Mouse (Mus musculus): ENCODE data around the gene Slitrk6. TPM values are rescaled to one million over a fixed set of nuclear protein-coding genes. Genes with fewer than 3 reads are reported as not detected.

The Slitrk6 gene
- total and polyA plus RNA-seq, 3 experiments: not detected

GRCm38 (mm10) chr14:110770694-110771093, 15.7 kb upstream of the Slitrk6 start:
- no peak overlapping the region for H3K4me2 ChIP-seq (ENCODE audit: insufficient read depth, low read depth, poor library complexity, severe bottlenecking)
- no peaks in the 10 kb centered on the region for H3K36me3 ChIP-seq (replicated peaks in 1 of 2; ENCODE audit: control insufficient read depth in 1 of 2, insufficient read depth in 1 of 2, low read length in 1 of 2)
- no peak overlapping the region for H3K9ac ChIP-seq (ENCODE audit: insufficient read depth, low read depth)
- no peaks in the 10 kb centered on the region for H3K4me1 ChIP-seq (ENCODE audit: control insufficient read depth in 1 of 2, insufficient read depth in 2 of 2)
- dilution Hi-C loops (cut with MboI; ENCODE audit: extremely low pct_ligation_motif_present, extremely low pct_unique_long_range_greater_than_20kb, low sequenced_read_pairs) (no loop called here), in situ Hi-C loops (cut with MboI; ENCODE audit: low pct_ligation_motif_present, low pct_unique_long_range_greater_than_20kb, low sequenced_read_pairs) (loop anchor here (25.0 kb wide), 1 partner anchor 883 kb away; no protein-coding TSS in a partner anchor)
- no peak for TF ChIP-seq SMC3 (IDR thresholded peaks at IDR 0.05; ENCODE audit: low read depth, low read length)
- no peak for TF ChIP-seq ETS1 (conservative IDR thresholded peaks at IDR 0.05; ENCODE audit: low read depth, low read length)
- no peak for TF ChIP-seq MEF2A (IDR thresholded peaks at IDR 0.05; ENCODE audit: borderline replicate concordance, low read depth, low read length)
- no peak for TF ChIP-seq KAT2A (IDR thresholded peaks at IDR 0.05; ENCODE audit: insufficient replicate concordance, low read length)
- TF ChIP-seq BHLHE40 (IDR thresholded peaks at IDR 0.05; ENCODE audit: low read depth, low read length): no peak
- TF ChIP-seq MYC (IDR thresholded peaks at IDR 0.05; ENCODE audit: low read depth, low read length): no peak
- no peak for TF ChIP-seq TCF12 (IDR thresholded peaks at IDR 0.05; ENCODE audit: low read depth, low read length)
- TF ChIP-seq POLR2A (IDR thresholded peaks at IDR 0.05; ENCODE audit: low read depth, low read length): no peak
- TF ChIP-seq USF1 (IDR thresholded peaks at IDR 0.05; ENCODE audit: low read depth, low read length): no peak
- TF ChIP-seq PAX5 (IDR thresholded peaks at IDR 0.05; ENCODE audit: low read length): no peak
- TF ChIP-seq MXI1 (IDR thresholded peaks at IDR 0.05; ENCODE audit: low read depth, low read length): no peak
- TF ChIP-seq E2F4 (IDR thresholded peaks at IDR 0.05; ENCODE audit: insufficient replicate concordance, low read depth, low read length): no peak
- no peak for TF ChIP-seq MAFK (IDR thresholded peaks at IDR 0.05; ENCODE audit: insufficient replicate concordance, low read length)
- TF ChIP-seq TBP (conservative IDR thresholded peaks at IDR 0.05; ENCODE audit: low read depth, low read length): no peak
- TF ChIP-seq GABPA (IDR thresholded peaks at IDR 0.05; ENCODE audit: insufficient replicate concordance, low read depth, low read length): no peak
- H3K9me3 ChIP-seq (replicated peaks; ENCODE audit: low read length): peaks cover 24% of the 10 kb centered on the region
- DNase-seq (ENCODE audit: extremely low read depth): no peak
- no peaks in the 10 kb centered on the region for H3K79me2 ChIP-seq (replicated peaks; ENCODE audit: control insufficient read depth, extremely low read depth, insufficient read depth, poor library complexity, severe bottlenecking)
- no peaks in the 10 kb centered on the region for H3K27me3 ChIP-seq (replicated peaks)
- no peak overlapping the region for H3K4me3 ChIP-seq (replicated peaks in 1 of 3; ENCODE audit: low read depth in 2 of 3, low read length in 2 of 3, poor library complexity in 1 of 3)
- H3K27ac ChIP-seq (ENCODE audit: insufficient read depth, low read depth): no peak overlapping the region

- Histone ChIP-seq H3K9me3 (replicated peaks; ENCODE audit: low read length) (peaks cover 29% of the 10 kb centered on the region), H3K9ac (ENCODE audit: insufficient read depth, low read depth) (no peak overlapping the region), H3K36me3 (replicated peaks in 1 of 2; ENCODE audit: control insufficient read depth in 1 of 2, insufficient read depth in 1 of 2, low read length in 1 of 2) (no peaks in the 10 kb centered on the region), H3K4me2 (ENCODE audit: insufficient read depth, low read depth, poor library complexity, severe bottlenecking) (no peak overlapping the region), H3K4me3 (replicated peaks in 1 of 3; ENCODE audit: low read depth in 2 of 3, low read length in 2 of 3, poor library complexity in 1 of 3) (no peak overlapping the region), H3K27ac (ENCODE audit: insufficient read depth, low read depth) (no peak overlapping the region), H3K4me1 (ENCODE audit: control insufficient read depth in 1 of 2, insufficient read depth in 2 of 2) (no peaks in the 10 kb centered on the region), H3K27me3 (replicated peaks) (no peaks in the 10 kb centered on the region), H3K79me2 (replicated peaks; ENCODE audit: control insufficient read depth, extremely low read depth, insufficient read depth, poor library complexity, severe bottlenecking) (no peaks in the 10 kb centered on the region)
- DNase-seq (ENCODE audit: extremely low read depth): peak; percentile 2
- TF ChIP-seq CTCF (conservative IDR thresholded peaks at IDR 0.05 in 1 of 2, IDR thresholded peaks at IDR 0.05 in 1 of 2; ENCODE audit: low read depth in 2 of 2, low read length in 2 of 2) (peak in 1 of 2 experiments; percentile 49; a peak in 2 of 4 replicates), RAD21 (IDR thresholded peaks at IDR 0.05; ENCODE audit: low read depth, low read length) (peak; percentile 47), SMC3 (IDR thresholded peaks at IDR 0.05; ENCODE audit: low read depth, low read length) (0 out of 2 replicates have a peak, but pooled peaks have one; percentile 7), EP300 (IDR thresholded peaks at IDR 0.05; ENCODE audit: low read length) (no peak), MAZ (IDR thresholded peaks at IDR 0.05; ENCODE audit: low read depth, low read length) (no peak)
- dilution Hi-C loops (cut with MboI; ENCODE audit: extremely low pct_ligation_motif_present, extremely low pct_unique_long_range_greater_than_20kb, low sequenced_read_pairs): no loop called here
- in situ Hi-C loops (cut with MboI; ENCODE audit: low pct_ligation_motif_present, low pct_unique_long_range_greater_than_20kb, low sequenced_read_pairs): loop anchor here (25.0 kb wide), 1 partner anchor 875 kb away; no protein-coding TSS in a partner anchor
Observed at GRCm38 (mm10) chr14:110762588-110763220, 7.8 kb upstream of the Slitrk6 start.

Measured in CH12.LX (cell line).